Mouse (Mus musculus) MEL (cell line): ENCODE results near the gene Lmntd1. TPM values are rescaled to one million over a fixed set of nuclear protein-coding genes. Genes with fewer than 3 reads are reported as not detected.

ENCODE experiments used
- DNase-seq: peaks from one replicate; pipeline ENCODE4 v3.0.0; 2011; ENCODE audit warnings: low read depth, low spot score
- H3K27ac ChIP-seq: 2 replicates; pipeline ENCODE4 v1.5.1; 2012; ENCODE audit warnings: low read depth, mild to moderate bottlenecking, control low read depth, low read length, moderate library complexity; ENCODE audit not compliant: control insufficient read depth
- H3K27me3 ChIP-seq, 2 experiments: fragments of 150-350 bp in 1 of 2; sonication (generic) in 1 of 2; 2 replicates each; pipeline ENCODE4 v1.6.1; 2012; ENCODE audit warnings: low read length in 2 of 2, mild to moderate bottlenecking in 2 of 2, improper control_type of control experiment in 1 of 2, moderate library complexity in 1 of 2; ENCODE audit not compliant: insufficient read depth in 2 of 2, control insufficient read depth in 1 of 2
- H3K36me3 ChIP-seq, 2 experiments: 2 replicates each; pipeline ENCODE4 v1.6.1; 2012 to 2014; ENCODE audit warnings: low read length in 2 of 2, improper control_type of control experiment in 1 of 2, inconsistent platforms in 1 of 2, mild to moderate bottlenecking in 1 of 2; ENCODE audit not compliant: insufficient read depth in 2 of 2, control insufficient read depth in 1 of 2
- H3K4me1 ChIP-seq, 2 experiments: fragments of 150-350 bp in 1 of 2; sonication (generic) in 1 of 2; 2 replicates each; pipeline ENCODE4 v1.6.1; 2012; ENCODE audit warnings: low read length in 2 of 2, improper control_type of control experiment in 1 of 2, mild to moderate bottlenecking in 1 of 2; ENCODE audit not compliant: insufficient read depth in 2 of 2, control insufficient read depth in 1 of 2
- H3K4me3 ChIP-seq, 2 experiments: fragments of 150-350 bp in 1 of 2; sonication (generic) in 1 of 2; 2 replicates each; pipeline ENCODE4 v1.5.1; 2012; ENCODE audit warnings: low read depth in 2 of 2, low read length in 2 of 2, mild to moderate bottlenecking in 2 of 2, moderate library complexity in 2 of 2, control low read depth in 1 of 2, improper control_type of control experiment in 1 of 2; ENCODE audit not compliant: control insufficient read depth in 1 of 2, insufficient read depth in 1 of 2
- H3K79me2 ChIP-seq: 2 replicates; pipeline ENCODE4 v1.6.1; 2012; ENCODE audit warnings: mild to moderate bottlenecking, low read length, moderate library complexity; ENCODE audit not compliant: control insufficient read depth, poor library complexity, insufficient read depth
- H3K9ac ChIP-seq: 2 replicates; pipeline ENCODE4 v1.6.1; 2012; ENCODE audit warnings: low read depth, mild to moderate bottlenecking, control low read depth, low read length, moderate library complexity; ENCODE audit not compliant: control insufficient read depth, poor library complexity, severe bottlenecking
- H3K9me3 ChIP-seq: fragments of 150-350 bp; sonication (generic); replicated peaks from 2 replicates; pipeline ENCODE4 v1.6.1; 2012; ENCODE audit warnings: mild to moderate bottlenecking, low read length, improper control_type of control experiment, moderate library complexity; ENCODE audit not compliant: insufficient read depth
- BHLHE40 ChIP-seq: IDR thresholded peaks from 2 replicates; pipeline ENCODE4 v1.6.1; 2012; ENCODE audit warnings: low read depth, mild to moderate bottlenecking, inconsistent platforms, low read length, improper control_type of control experiment, borderline replicate concordance
- CHD2 ChIP-seq: IDR thresholded peaks from 2 replicates; pipeline ENCODE4 v1.6.1; 2011; ENCODE audit warnings: low read length, improper control_type of control experiment
- CTCF ChIP-seq, 3 experiments: IDR thresholded peaks in 2 of 3; conservative IDR thresholded peaks in 1 of 3; 2 replicates each; pipeline ENCODE4 v1.5.1; 2011 to 2012; ENCODE audit warnings: low read length in 3 of 3, low read depth in 2 of 3, mild to moderate bottlenecking in 2 of 3, improper control_type of control experiment in 1 of 3, inconsistent platforms in 1 of 3, mixed read lengths in 1 of 3, moderate library complexity in 1 of 3; ENCODE audit not compliant: control insufficient read depth in 1 of 3, insufficient read depth in 1 of 3, poor library complexity in 1 of 3, severe bottlenecking in 1 of 3
- E2F4 ChIP-seq: IDR thresholded peaks from 2 replicates; pipeline ENCODE4 v1.6.1; 2011; ENCODE audit warnings: low read depth, low read length, improper control_type of control experiment, borderline replicate concordance
- EP300 ChIP-seq, 2 experiments: IDR thresholded peaks; 2 replicates each; pipeline ENCODE4 v1.6.1; 2011; ENCODE audit warnings: improper control_type of control experiment in 2 of 2, low read length in 2 of 2, low read depth in 1 of 2, mild to moderate bottlenecking in 1 of 2
- ETS1 ChIP-seq: IDR thresholded peaks from 2 replicates; pipeline ENCODE4 v1.6.1; 2012; ENCODE audit warnings: low read depth, mild to moderate bottlenecking, inconsistent platforms, low read length, improper control_type of control experiment, moderate library complexity
- GABPA ChIP-seq: IDR thresholded peaks from 2 replicates; pipeline ENCODE4 v1.6.1; 2012; ENCODE audit warnings: low read depth, mild to moderate bottlenecking, inconsistent platforms, low read length, improper control_type of control experiment, moderate library complexity
- GATA1 ChIP-seq: IDR thresholded peaks from 2 replicates; pipeline ENCODE4 v1.6.1; 2011; ENCODE audit warnings: low read depth, low read length, improper control_type of control experiment
- HCFC1 ChIP-seq: IDR thresholded peaks from 2 replicates; pipeline ENCODE4 v1.6.1; 2012; ENCODE audit warnings: low read depth, mild to moderate bottlenecking, inconsistent platforms, low read length, improper control_type of control experiment, moderate library complexity
- MAZ ChIP-seq: IDR thresholded peaks from 2 replicates; pipeline ENCODE4 v1.6.1; 2012; ENCODE audit warnings: low read depth, mild to moderate bottlenecking, inconsistent platforms, low read length, improper control_type of control experiment
- MEF2A ChIP-seq: IDR thresholded peaks from 2 replicates; pipeline ENCODE4 v1.6.1; 2014; ENCODE audit warnings: low read depth, mild to moderate bottlenecking, inconsistent platforms, low read length, improper control_type of control experiment; ENCODE audit not compliant: poor library complexity, insufficient replicate concordance, severe bottlenecking; ENCODE audit errors: extremely low read depth
- MXI1 ChIP-seq: IDR thresholded peaks from 2 replicates; pipeline ENCODE4 v1.6.1; 2011; ENCODE audit warnings: mild to moderate bottlenecking, low read depth, low read length, improper control_type of control experiment
- MYB ChIP-seq: IDR thresholded peaks from 2 replicates; pipeline ENCODE4 v1.6.1; 2011; ENCODE audit warnings: mild to moderate bottlenecking, low read depth, low read length, improper control_type of control experiment
- NELFE ChIP-seq: IDR thresholded peaks from 2 replicates; pipeline ENCODE4 v1.6.1; 2011; ENCODE audit warnings: low read depth, low read length, improper control_type of control experiment
- NRF1 ChIP-seq: IDR thresholded peaks from 2 replicates; pipeline ENCODE4 v1.6.1; 2014; ENCODE audit warnings: low read depth, mild to moderate bottlenecking, inconsistent platforms, low read length, improper control_type of control experiment, moderate library complexity; ENCODE audit not compliant: poor library complexity, insufficient read depth, severe bottlenecking
- POLR2AphosphoS2 ChIP-seq: IDR thresholded peaks from 2 replicates; pipeline ENCODE4 v1.6.1; 2011; ENCODE audit warnings: low read length, improper control_type of control experiment
- RAD21 ChIP-seq: IDR thresholded peaks from 2 replicates; pipeline ENCODE4 v1.6.1; 2011; ENCODE audit warnings: mild to moderate bottlenecking, low read depth, low read length, improper control_type of control experiment
- RCOR1 ChIP-seq: IDR thresholded peaks from 2 replicates; pipeline ENCODE4 v1.6.1; 2012; ENCODE audit warnings: low read depth, mild to moderate bottlenecking, inconsistent platforms, low read length, improper control_type of control experiment
- UBTF ChIP-seq: IDR thresholded peaks from 2 replicates; pipeline ENCODE4 v1.6.1; 2012; ENCODE audit warnings: low read depth, mild to moderate bottlenecking, inconsistent platforms, low read length, improper control_type of control experiment, moderate library complexity, borderline replicate concordance; ENCODE audit not compliant: insufficient read depth
- USF2 ChIP-seq, 2 experiments: IDR thresholded peaks; 2 replicates each; pipeline ENCODE4 v1.6.1; 2011 to 2012; ENCODE audit warnings: improper control_type of control experiment in 2 of 2, low read length in 2 of 2, borderline replicate concordance in 1 of 2, inconsistent platforms in 1 of 2, low read depth in 1 of 2, mild to moderate bottlenecking in 1 of 2; ENCODE audit not compliant: insufficient read depth in 1 of 2
- ZC3H11A ChIP-seq: IDR thresholded peaks from 2 replicates; pipeline ENCODE4 v1.6.1; 2012; ENCODE audit warnings: low read depth, mild to moderate bottlenecking, inconsistent platforms, low read length, improper control_type of control experiment
- polyA plus RNA-seq, 2 experiments: library from polyadenylated mRNA; stranded (reverse) in 1 of 2; unstranded in 1 of 2; fragments of >175 nt in 1 of 2; fragments of >200 nt in 1 of 2; gene quantifications; 2 replicates each; pipeline versions ENCODE4 v1.2.1 to v1.2.4; 2012; ENCODE audit warnings: low replicate concordance in 2 of 2, low read depth in 1 of 2; ENCODE audit not compliant: insufficient read length in 2 of 2, insufficient read depth in 1 of 2, missing spikeins in 1 of 2
- total RNA-seq: library from RNA; depleted of rRNA; stranded (reverse); fragments of 300-350 nt; gene quantifications from 2 replicates; pipeline ENCODE4 v1.2.3, GENCODE M21; 2012

Lmntd1 gene
- total and polyA plus RNA-seq, 3 experiments = not detected

GRCm38 (mm10) chr6:145591578-145591977 lies 22.5 kb downstream of the Lmntd1 start:
- H3K9me3 ChIP-seq = no peaks in the 10 kb centered on the region
- H3K9ac ChIP-seq = no peak overlapping the region
- no peak overlapping the region for H3K4me3 ChIP-seq
- H3K36me3 ChIP-seq = no peaks in the 10 kb centered on the region
- H3K79me2 ChIP-seq = no peaks in the 10 kb centered on the region
- TF ChIP-seq ETS1 (no peak), HCFC1 (no peak), MXI1 (no peak), RCOR1 (no peak), CTCF (IDR thresholded peaks at IDR 0.05 in 2 of 3, conservative IDR thresholded peaks at IDR 0.05 in 1 of 3; ENCODE audit: control insufficient read depth in 1 of 3, insufficient read depth in 1 of 3, low read depth in 2 of 3, low read length in 3 of 3, poor library complexity in 1 of 3, severe bottlenecking in 1 of 3) (no peak), MAZ (no peak), GATA1 (no peak), USF2 (IDR thresholded peaks at IDR 0.05; ENCODE audit: borderline replicate concordance in 1 of 2, insufficient read depth in 1 of 2, low read depth in 1 of 2, low read length in 2 of 2) (no peak), ZC3H11A (no peak), MEF2A (no peak), E2F4 (no peak), NELFE (no peak), GABPA (no peak), UBTF (no peak), EP300 (IDR thresholded peaks at IDR 0.05; ENCODE audit: low read depth in 1 of 2, low read length in 2 of 2) (no peak), POLR2AphosphoS2 (no peak)
- TF ChIP-seq, all 39 proteins: peak for 0
- no peak for DNase-seq
- Histone ChIP-seq H3K27me3 (no peaks in the 10 kb centered on the region), H3K4me1 (no peaks in the 10 kb centered on the region), H3K27ac (no peak overlapping the region)

- DNase-seq = no peak
- no peaks in the 10 kb centered on the region for H3K4me1 ChIP-seq
- no peaks in the 10 kb centered on the region for H3K27me3 ChIP-seq
- H3K4me3 ChIP-seq = no peak overlapping the region
- no peak overlapping the region for H3K27ac ChIP-seq
- H3K79me2 ChIP-seq = no peaks in the 10 kb centered on the region
- H3K9ac ChIP-seq = no peak overlapping the region
- no peaks in the 10 kb centered on the region for H3K9me3 ChIP-seq
- TF ChIP-seq MXI1 (no peak), MYB (no peak), USF2 (IDR thresholded peaks at IDR 0.05; ENCODE audit: borderline replicate concordance in 1 of 2, insufficient read depth in 1 of 2, low read depth in 1 of 2, low read length in 2 of 2) (no peak), MAZ (no peak), CHD2 (no peak), NRF1 (no peak), CTCF (IDR thresholded peaks at IDR 0.05 in 2 of 3, conservative IDR thresholded peaks at IDR 0.05 in 1 of 3; ENCODE audit: control insufficient read depth in 1 of 3, insufficient read depth in 1 of 3, low read depth in 2 of 3, low read length in 3 of 3, poor library complexity in 1 of 3, severe bottlenecking in 1 of 3) (no peak), RAD21 (no peak), BHLHE40 (no peak)
- H3K36me3 ChIP-seq = no peaks in the 10 kb centered on the region
These were observed 23.4 kb downstream of the Lmntd1 start for GRCm38 (mm10) chr6:145590501-145591293.
